Mouse (Mus musculus) spleen, adult 2 months (tissue): ENCODE measurements around the gene Gm3625.

Experiments used
- CTCF ChIP-seq: fragments of 200-500 bp; IDR thresholded peaks from 2 replicates; pipeline ENCODE4 v1.5.1; 2011; ENCODE audit warnings: mild to moderate bottlenecking, inconsistent platforms; ENCODE audit not compliant: insufficient read depth, insufficient read length, insufficient replicate concordance; ENCODE audit errors: extremely low read depth
- POLR2A ChIP-seq: fragments of 200-500 bp; IDR thresholded peaks from 2 replicates; pipeline ENCODE4 v1.6.1; 2011; ENCODE audit warnings: low read depth, low read length, inconsistent platforms

GRCm38 (mm10) chr12:4593166-4593929 lies 621 bp upstream of the Gm3625 start:
- TF ChIP-seq POLR2A (no peak), CTCF (no peak)
